Mouse (Mus musculus) MEL (cell line): ENCODE measurements at regions not wholly inside any gene's neighbourhood (a gene's known extent, or its start where the extent isn't known, plus 50 kb on each side); places are given as distances from the start of the nearest gene placed in this dataset.

Experiments
- DNase-seq: peaks from one replicate; pipeline ENCODE4 v3.0.0; 2011; ENCODE audit warnings: low read depth, low spot score
- H3K27ac ChIP-seq: 2 replicates; pipeline ENCODE4 v1.5.1; 2012; ENCODE audit warnings: low read depth, mild to moderate bottlenecking, control low read depth, low read length, moderate library complexity; ENCODE audit not compliant: control insufficient read depth
- H3K27me3 ChIP-seq, 2 experiments: fragments of 150-350 bp in 1 of 2; sonication (generic) in 1 of 2; 2 replicates each; pipeline ENCODE4 v1.6.1; 2012; ENCODE audit warnings: low read length in 2 of 2, mild to moderate bottlenecking in 2 of 2, improper control_type of control experiment in 1 of 2, moderate library complexity in 1 of 2; ENCODE audit not compliant: insufficient read depth in 2 of 2, control insufficient read depth in 1 of 2
- H3K36me3 ChIP-seq, 2 experiments: 2 replicates each; pipeline ENCODE4 v1.6.1; 2012 to 2014; ENCODE audit warnings: low read length in 2 of 2, improper control_type of control experiment in 1 of 2, inconsistent platforms in 1 of 2, mild to moderate bottlenecking in 1 of 2; ENCODE audit not compliant: insufficient read depth in 2 of 2, control insufficient read depth in 1 of 2
- H3K4me1 ChIP-seq, 2 experiments: fragments of 150-350 bp in 1 of 2; sonication (generic) in 1 of 2; 2 replicates each; pipeline ENCODE4 v1.6.1; 2012; ENCODE audit warnings: low read length in 2 of 2, improper control_type of control experiment in 1 of 2, mild to moderate bottlenecking in 1 of 2; ENCODE audit not compliant: insufficient read depth in 2 of 2, control insufficient read depth in 1 of 2
- H3K4me3 ChIP-seq, 2 experiments: fragments of 150-350 bp in 1 of 2; sonication (generic) in 1 of 2; 2 replicates each; pipeline ENCODE4 v1.5.1; 2012; ENCODE audit warnings: low read depth in 2 of 2, low read length in 2 of 2, mild to moderate bottlenecking in 2 of 2, moderate library complexity in 2 of 2, control low read depth in 1 of 2, improper control_type of control experiment in 1 of 2; ENCODE audit not compliant: control insufficient read depth in 1 of 2, insufficient read depth in 1 of 2
- H3K79me2 ChIP-seq: 2 replicates; pipeline ENCODE4 v1.6.1; 2012; ENCODE audit warnings: mild to moderate bottlenecking, low read length, moderate library complexity; ENCODE audit not compliant: control insufficient read depth, poor library complexity, insufficient read depth
- H3K9ac ChIP-seq: 2 replicates; pipeline ENCODE4 v1.6.1; 2012; ENCODE audit warnings: low read depth, mild to moderate bottlenecking, control low read depth, low read length, moderate library complexity; ENCODE audit not compliant: control insufficient read depth, poor library complexity, severe bottlenecking
- H3K9me3 ChIP-seq: fragments of 150-350 bp; sonication (generic); replicated peaks from 2 replicates; pipeline ENCODE4 v1.6.1; 2012; ENCODE audit warnings: mild to moderate bottlenecking, low read length, improper control_type of control experiment, moderate library complexity; ENCODE audit not compliant: insufficient read depth
- CHD2 ChIP-seq: IDR thresholded peaks from 2 replicates; pipeline ENCODE4 v1.6.1; 2011; ENCODE audit warnings: low read length, improper control_type of control experiment
- CTCF ChIP-seq, 3 experiments: IDR thresholded peaks in 2 of 3; conservative IDR thresholded peaks in 1 of 3; 2 replicates each; pipeline ENCODE4 v1.5.1; 2011 to 2012; ENCODE audit warnings: low read length in 3 of 3, low read depth in 2 of 3, mild to moderate bottlenecking in 2 of 3, improper control_type of control experiment in 1 of 3, inconsistent platforms in 1 of 3, mixed read lengths in 1 of 3, moderate library complexity in 1 of 3; ENCODE audit not compliant: control insufficient read depth in 1 of 3, insufficient read depth in 1 of 3, poor library complexity in 1 of 3, severe bottlenecking in 1 of 3
- ELF1 ChIP-seq: IDR thresholded peaks from 2 replicates; pipeline ENCODE4 v1.6.1; 2014; ENCODE audit warnings: low read depth, mild to moderate bottlenecking, inconsistent platforms, low read length, improper control_type of control experiment, moderate library complexity
- EP300 ChIP-seq, 2 experiments: IDR thresholded peaks; 2 replicates each; pipeline ENCODE4 v1.6.1; 2011; ENCODE audit warnings: improper control_type of control experiment in 2 of 2, low read length in 2 of 2, low read depth in 1 of 2, mild to moderate bottlenecking in 1 of 2
- ETS1 ChIP-seq: IDR thresholded peaks from 2 replicates; pipeline ENCODE4 v1.6.1; 2012; ENCODE audit warnings: low read depth, mild to moderate bottlenecking, inconsistent platforms, low read length, improper control_type of control experiment, moderate library complexity
- GABPA ChIP-seq: IDR thresholded peaks from 2 replicates; pipeline ENCODE4 v1.6.1; 2012; ENCODE audit warnings: low read depth, mild to moderate bottlenecking, inconsistent platforms, low read length, improper control_type of control experiment, moderate library complexity
- GATA1 ChIP-seq: IDR thresholded peaks from 2 replicates; pipeline ENCODE4 v1.6.1; 2011; ENCODE audit warnings: low read depth, low read length, improper control_type of control experiment
- HCFC1 ChIP-seq: IDR thresholded peaks from 2 replicates; pipeline ENCODE4 v1.6.1; 2012; ENCODE audit warnings: low read depth, mild to moderate bottlenecking, inconsistent platforms, low read length, improper control_type of control experiment, moderate library complexity
- KAT2A ChIP-seq: conservative IDR thresholded peaks from 2 replicates; pipeline ENCODE4 v1.6.1; 2012; ENCODE audit warnings: low read depth, low read length, improper control_type of control experiment, inconsistent platforms
- MAFK ChIP-seq: IDR thresholded peaks from 2 replicates; pipeline ENCODE4 v1.6.1; 2011; ENCODE audit warnings: low read depth, mild to moderate bottlenecking, low read length, improper control_type of control experiment, borderline replicate concordance
- NRF1 ChIP-seq: IDR thresholded peaks from 2 replicates; pipeline ENCODE4 v1.6.1; 2014; ENCODE audit warnings: low read depth, mild to moderate bottlenecking, inconsistent platforms, low read length, improper control_type of control experiment, moderate library complexity; ENCODE audit not compliant: poor library complexity, insufficient read depth, severe bottlenecking
- SMC3 ChIP-seq: IDR thresholded peaks from 2 replicates; pipeline ENCODE4 v1.6.1; 2011; ENCODE audit warnings: low read depth, low read length, improper control_type of control experiment
- TAL1 ChIP-seq: IDR thresholded peaks from 2 replicates; pipeline ENCODE4 v1.6.1; 2012; ENCODE audit warnings: mild to moderate bottlenecking, inconsistent platforms, low read length, moderate library complexity, mixed read lengths
- TBP ChIP-seq: IDR thresholded peaks from 2 replicates; pipeline ENCODE4 v1.8.0; 2011; ENCODE audit warnings: low read depth, low read length, improper control_type of control experiment
- UBTF ChIP-seq: IDR thresholded peaks from 2 replicates; pipeline ENCODE4 v1.6.1; 2012; ENCODE audit warnings: low read depth, mild to moderate bottlenecking, inconsistent platforms, low read length, improper control_type of control experiment, moderate library complexity, borderline replicate concordance; ENCODE audit not compliant: insufficient read depth
- USF2 ChIP-seq, 2 experiments: IDR thresholded peaks; 2 replicates each; pipeline ENCODE4 v1.6.1; 2011 to 2012; ENCODE audit warnings: improper control_type of control experiment in 2 of 2, low read length in 2 of 2, borderline replicate concordance in 1 of 2, inconsistent platforms in 1 of 2, low read depth in 1 of 2, mild to moderate bottlenecking in 1 of 2; ENCODE audit not compliant: insufficient read depth in 1 of 2
- ZC3H11A ChIP-seq: IDR thresholded peaks from 2 replicates; pipeline ENCODE4 v1.6.1; 2012; ENCODE audit warnings: low read depth, mild to moderate bottlenecking, inconsistent platforms, low read length, improper control_type of control experiment
- ZKSCAN1 ChIP-seq: IDR thresholded peaks from 2 replicates; pipeline ENCODE4 v1.6.1; 2012; ENCODE audit warnings: low read depth, mild to moderate bottlenecking, inconsistent platforms, low read length, improper control_type of control experiment, moderate library complexity

- Histone ChIP-seq H3K36me3 (no peaks in the 10 kb centered on the region), H3K4me3 (no peak overlapping the region), H3K27ac (no peak overlapping the region), H3K27me3 (no peaks in the 10 kb centered on the region; a peak in 1 of 4 replicates)
- TF ChIP-seq ETS1 (no peak), UBTF (no peak), GABPA (no peak)
- TF ChIP-seq, all 39 proteins: peak for 0
- DNase-seq, result no peak
- no peaks in the 10 kb centered on the region for H3K79me2 ChIP-seq
- no peak overlapping the region for H3K9ac ChIP-seq
- H3K4me1 ChIP-seq, result no peaks in the 10 kb centered on the region
- H3K9me3 ChIP-seq, result no peaks in the 10 kb centered on the region
Measured at GRCm38 (mm10) chr13:102548252-102548651, 145.1 kb upstream of the Cd180 start.

GRCm38 (mm10) chr13:102566846-102567572 lies 126.3 kb upstream of the Cd180 start:
- H3K4me1 ChIP-seq, result no peaks in the 10 kb centered on the region
- H3K27me3 ChIP-seq, result no peaks in the 10 kb centered on the region
- H3K36me3 ChIP-seq, result no peaks in the 10 kb centered on the region
- no peaks in the 10 kb centered on the region for H3K79me2 ChIP-seq
- H3K4me3 ChIP-seq, result no peak overlapping the region
- no peaks in the 10 kb centered on the region for H3K9me3 ChIP-seq
- no peak overlapping the region for H3K9ac ChIP-seq
- no peak overlapping the region for H3K27ac ChIP-seq
- no peak for DNase-seq
- TF ChIP-seq HCFC1, result no peak
- TF ChIP-seq MAFK, result no peak
- no peak for TF ChIP-seq EP300 (IDR thresholded peaks at IDR 0.05; ENCODE audit: low read depth in 1 of 2, low read length in 2 of 2)
- no peak for TF ChIP-seq SMC3
- TF ChIP-seq ZKSCAN1, result no peak
- TF ChIP-seq CHD2, result no peak
- TF ChIP-seq TAL1, result no peak
- no peak for TF ChIP-seq GATA1
- TF ChIP-seq ZC3H11A, result no peak
- TF ChIP-seq CTCF (IDR thresholded peaks at IDR 0.05 in 2 of 3, conservative IDR thresholded peaks at IDR 0.05 in 1 of 3; ENCODE audit: control insufficient read depth in 1 of 3, insufficient read depth in 1 of 3, low read depth in 2 of 3, low read length in 3 of 3, poor library complexity in 1 of 3, severe bottlenecking in 1 of 3), result no peak
- TF ChIP-seq ELF1, result no peak
- TF ChIP-seq TBP, result no peak
- TF ChIP-seq KAT2A, result no peak
- TF ChIP-seq USF2 (IDR thresholded peaks at IDR 0.05; ENCODE audit: borderline replicate concordance in 1 of 2, insufficient read depth in 1 of 2, low read depth in 1 of 2, low read length in 2 of 2), result no peak
- no peak for TF ChIP-seq NRF1
- TF ChIP-seq, all 39 proteins: peak for 0
